Mouse (Mus musculus) limb, embryonic 15.5 days (tissue): ENCODE measurements around the gene Morn4. TPM values are rescaled to one million over a fixed set of nuclear protein-coding genes. Genes with fewer than 3 reads are reported as not detected.

Experiments
- ATAC-seq: fragments of 200-750 bp; cut with Nextera tagmentation; 2 replicates; pipeline ENCODE4 v1.8.0; 2017; ENCODE audit warnings: low read depth, moderate TSS enrichment; ENCODE audit not compliant: insufficient number of reproducible peaks, low FRiP score, low TSS enrichment
- H3K27ac ChIP-seq: fragments of 300-500 bp; sonication (generic); 2 replicates; pipeline ENCODE4 v1.5.1; 2015; ENCODE audit warnings: moderate library complexity, mild to moderate bottlenecking, inconsistent platforms
- H3K27me3 ChIP-seq: fragments of 300-500 bp; sonication (generic); 2 replicates; pipeline ENCODE4 v1.6.1; 2015; ENCODE audit warnings: inconsistent platforms
- H3K36me3 ChIP-seq: fragments of 300-500 bp; sonication (generic); 2 replicates; pipeline ENCODE4 v1.6.1; 2015; ENCODE audit warnings: inconsistent platforms
- H3K4me1 ChIP-seq: fragments of 300-500 bp; sonication (generic); 2 replicates; pipeline ENCODE4 v1.6.1; 2015; ENCODE audit warnings: inconsistent platforms
- H3K4me2 ChIP-seq: fragments of 300-500 bp; sonication (generic); 2 replicates; pipeline ENCODE4 v1.6.1; 2015; ENCODE audit warnings: mild to moderate bottlenecking, inconsistent platforms
- H3K4me3 ChIP-seq: fragments of 300-500 bp; sonication (generic); 2 replicates; pipeline ENCODE4 v1.5.1; 2015; ENCODE audit warnings: mild to moderate bottlenecking, inconsistent platforms
- H3K9ac ChIP-seq: fragments of 300-500 bp; sonication (generic); 2 replicates; pipeline ENCODE4 v1.6.1; 2015; ENCODE audit warnings: inconsistent platforms
- H3K9me3 ChIP-seq: fragments of 300-500 bp; sonication (generic); 2 replicates; pipeline ENCODE4 v1.6.1; 2016; ENCODE audit warnings: inconsistent platforms
- WGBS: fragments of 180-500 bp; shearing (Covaris S2); methylation state at CpG from one replicate; pipeline ENCODE4 v1.1.7; 2015; 5-methylcytosine and 5-hydroxymethylcytosine counted together
- polyA plus RNA-seq: library from polyadenylated mRNA; unstranded; fragments of >200 nt; fragmentation: Nextera tagmentation; extraction: Ambion mirVana; gene quantifications from 2 replicates; pipeline ENCODE4 v1.2.1, GENCODE M21; 2015

Gene Morn4
- polyA plus RNA-seq, 1 experiment from 2014 or later = 17.9 TPM

DNA sequence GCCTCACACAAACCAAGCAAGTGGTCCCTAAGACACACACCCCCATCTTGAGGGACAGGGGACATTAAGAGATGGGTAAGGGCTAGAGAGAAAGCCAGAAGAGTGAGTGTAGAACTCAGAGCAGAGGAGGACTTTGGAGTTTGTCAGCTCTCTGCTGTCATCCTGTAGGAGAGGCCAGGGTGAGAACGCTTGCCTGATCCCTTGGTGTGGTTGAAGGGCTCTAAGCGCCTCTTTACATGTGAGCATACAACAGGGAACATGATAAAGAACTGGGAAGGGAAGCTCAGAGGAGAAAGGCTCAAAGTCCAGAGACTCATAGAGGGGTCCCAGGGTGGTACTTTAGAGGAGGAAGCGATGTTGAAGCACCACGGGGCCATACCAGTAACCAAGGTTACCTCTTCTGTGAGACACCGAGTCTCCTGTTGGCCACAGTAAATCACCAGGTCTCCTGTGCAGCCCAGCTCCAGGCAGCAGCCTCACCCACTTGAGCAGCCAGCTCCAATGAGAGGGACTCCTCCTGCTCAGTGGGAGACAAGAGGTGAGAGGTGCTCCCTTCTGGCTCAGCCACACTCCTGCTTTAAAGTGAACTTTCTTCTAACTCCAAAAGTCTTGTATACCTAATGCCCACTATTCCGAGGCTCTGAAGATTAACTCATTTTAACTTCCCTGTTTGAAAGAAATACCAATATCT, 29.3 kb downstream of the Morn4 start:
- Histone ChIP-seq H3K27ac (no peak overlapping the region), H3K9ac (no peak overlapping the region), H3K4me2 (no peak overlapping the region), H3K36me3 (no peaks in the 10 kb centered on the region), H3K27me3 (no peaks in the 10 kb centered on the region), H3K4me3 (no peak overlapping the region), H3K9me3 (no peaks in the 10 kb centered on the region), H3K4me1 (0 out of 2 replicates have a peak, but pooled peaks cover 4% of the 10 kb centered on the region)
- 86% methylated on average over 6 of the region's 6 CpGs for WGBS
- ATAC-seq = no peak

DNA sequence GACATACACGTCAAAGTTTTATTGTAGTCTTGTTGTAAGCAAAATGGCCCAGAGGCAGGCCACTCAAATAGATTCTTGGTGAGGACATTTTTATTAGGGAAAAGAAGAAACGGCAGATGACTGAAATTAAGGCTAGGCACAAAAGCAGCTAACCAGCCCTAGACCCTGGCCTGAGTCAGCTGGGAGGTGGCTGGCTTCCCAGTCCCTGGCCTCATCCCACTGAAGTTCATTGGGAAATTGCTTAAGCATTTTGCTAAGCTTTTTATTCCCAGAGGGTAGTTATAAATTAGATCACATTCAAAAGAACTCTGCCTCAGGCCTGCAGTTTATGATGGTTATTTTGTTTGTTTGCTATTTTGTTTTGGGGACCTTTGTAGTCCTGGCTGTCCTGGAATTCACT, 30.3 kb downstream of the Morn4 start:
- WGBS = 45% methylated on average over 2 of the region's 2 CpGs

DNA sequence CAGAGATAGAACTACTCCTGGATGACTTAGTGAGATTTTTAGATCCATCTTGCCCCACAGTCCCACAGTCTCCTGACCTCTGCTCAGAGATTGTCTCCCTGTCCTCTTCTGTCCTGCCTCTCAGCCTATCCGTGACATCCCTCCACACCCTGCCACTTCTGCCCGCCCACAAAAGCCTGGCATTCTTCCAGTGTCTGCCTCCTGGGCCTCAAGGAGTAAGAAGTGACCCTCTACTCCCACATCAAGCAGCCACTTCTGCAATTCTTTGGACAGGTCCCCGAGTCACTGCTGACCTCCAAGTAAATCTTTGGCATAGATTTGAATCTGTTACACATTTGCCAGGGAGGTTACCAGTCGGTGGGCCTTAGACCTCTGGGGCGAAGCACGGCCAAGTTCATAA, 31.9 kb downstream of the Morn4 start:
- Histone ChIP-seq H3K27ac (no peak overlapping the region), H3K9me3 (no peaks in the 10 kb centered on the region), H3K4me2 (no peak overlapping the region), H3K27me3 (no peaks in the 10 kb centered on the region), H3K36me3 (no peaks in the 10 kb centered on the region), H3K9ac (no peak overlapping the region), H3K4me1 (0 out of 2 replicates have a peak, but pooled peaks cover 4% of the 10 kb centered on the region), H3K4me3 (no peak overlapping the region)
- WGBS = 71% methylated on average over 6 of the region's 6 CpGs
- ATAC-seq = no peak

More for the DNA sequence above, 30.3 kb downstream of the Morn4 start:
- ATAC-seq = no peak
- no peaks in the 10 kb centered on the region for H3K36me3 ChIP-seq
- no peaks in the 10 kb centered on the region for H3K27me3 ChIP-seq
- H3K27ac ChIP-seq = no peak overlapping the region
- H3K4me1 ChIP-seq = 0 out of 2 replicates have a peak, but pooled peaks cover 4% of the 10 kb centered on the region
- H3K4me2 ChIP-seq = no peak overlapping the region
- H3K4me3 ChIP-seq = no peak overlapping the region
- no peaks in the 10 kb centered on the region for H3K9me3 ChIP-seq
- H3K9ac ChIP-seq = no peak overlapping the region

DNA sequence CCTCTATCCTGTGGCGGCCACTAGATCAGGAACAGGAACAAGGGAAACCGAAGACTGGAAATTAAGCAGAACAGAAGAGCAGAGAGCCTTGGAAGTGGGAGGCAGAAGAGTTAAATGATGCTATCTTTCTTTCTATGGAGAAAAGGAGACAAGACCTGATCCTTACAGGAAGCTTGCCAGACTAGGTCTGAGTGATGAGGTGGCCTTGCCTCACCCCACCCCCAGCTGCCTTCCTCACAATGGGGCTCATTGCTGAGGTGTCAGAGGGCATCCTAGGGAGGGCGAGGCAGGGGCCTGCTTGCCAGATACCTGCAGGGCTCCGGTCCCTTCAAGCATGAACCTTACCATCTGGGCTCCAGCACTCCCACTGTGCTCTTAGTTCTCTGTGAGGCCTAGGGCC, 34.2 kb downstream of the Morn4 start, which contains the start of gene 4933411K16Rik:
Gene 4933411K16Rik, plus strand, starts transcription at position 301 of the 400 bp plus-strand sequence.
- Histone ChIP-seq H3K4me2 (no peak within 1 kb of the TSS), H3K36me3 (no peaks in the 10 kb centered on the region), H3K4me1 (0 out of 2 replicates have a peak, but pooled peaks cover 4% of the 10 kb centered on the region), H3K9me3 (no peaks in the 10 kb centered on the region), H3K4me3 (no peak within 1 kb of the TSS), H3K9ac (no peak within 1 kb of the TSS), H3K27ac (no peak within 1 kb of the TSS), H3K27me3 (no peaks in the 10 kb centered on the region)
- WGBS = 81% methylated on average over 4 of the region's 4 CpGs
- ATAC-seq = no peak

DNA sequence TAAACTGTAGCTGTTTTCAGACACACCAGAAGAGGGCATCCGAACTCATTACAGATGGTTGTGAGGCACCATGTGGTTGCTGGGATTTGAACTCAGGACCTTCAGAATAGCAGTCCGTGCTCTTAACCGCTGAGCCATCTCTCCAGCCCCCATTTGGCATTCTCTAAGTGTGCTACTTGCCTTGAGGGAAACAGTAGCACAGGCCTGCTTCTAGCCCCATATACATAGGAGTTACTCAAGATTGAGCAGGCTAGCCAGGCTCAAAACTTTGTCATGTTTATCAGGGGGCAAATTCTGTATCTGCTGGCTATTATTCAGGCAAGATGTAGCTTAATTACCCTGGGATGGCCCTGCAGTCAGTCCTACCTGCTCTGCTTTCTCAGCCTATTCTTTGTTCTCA, 34.8 kb downstream of the Morn4 start:
- Histone ChIP-seq H3K27ac (no peak overlapping the region), H3K36me3 (no peaks in the 10 kb centered on the region), H3K27me3 (no peaks in the 10 kb centered on the region), H3K9ac (no peak overlapping the region), H3K4me2 (no peak overlapping the region), H3K4me1 (0 out of 2 replicates have a peak, but pooled peaks cover 4% of the 10 kb centered on the region), H3K9me3 (no peaks in the 10 kb centered on the region), H3K4me3 (no peak overlapping the region)
- 83% methylated on average over 3 of the region's 3 CpGs for WGBS
- ATAC-seq = no peak

DNA sequence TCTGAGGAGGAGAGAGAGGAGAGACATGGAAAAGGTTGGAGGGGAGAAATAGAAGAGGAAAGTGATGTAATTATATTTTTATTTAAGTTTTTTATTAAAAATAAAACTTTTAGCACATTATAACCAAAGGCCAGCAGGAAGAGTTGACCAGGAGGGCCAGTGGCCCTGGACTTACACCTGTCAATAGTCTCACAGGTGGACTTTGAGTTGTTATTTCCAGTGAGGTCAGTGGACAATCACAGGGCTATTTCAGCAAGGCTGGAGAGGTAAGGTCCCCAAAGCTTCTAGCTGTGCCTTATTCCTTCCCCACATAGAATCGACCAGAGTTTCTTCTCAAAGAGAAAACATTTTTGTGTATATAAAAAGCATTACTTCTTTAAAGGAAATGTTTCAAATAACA, 35.9 kb downstream of the Morn4 start:
- H3K4me1 ChIP-seq = peaks cover 13% of the 10 kb centered on the region
- WGBS = 82% methylated on average over 1 of the region's 1 CpGs

DNA sequence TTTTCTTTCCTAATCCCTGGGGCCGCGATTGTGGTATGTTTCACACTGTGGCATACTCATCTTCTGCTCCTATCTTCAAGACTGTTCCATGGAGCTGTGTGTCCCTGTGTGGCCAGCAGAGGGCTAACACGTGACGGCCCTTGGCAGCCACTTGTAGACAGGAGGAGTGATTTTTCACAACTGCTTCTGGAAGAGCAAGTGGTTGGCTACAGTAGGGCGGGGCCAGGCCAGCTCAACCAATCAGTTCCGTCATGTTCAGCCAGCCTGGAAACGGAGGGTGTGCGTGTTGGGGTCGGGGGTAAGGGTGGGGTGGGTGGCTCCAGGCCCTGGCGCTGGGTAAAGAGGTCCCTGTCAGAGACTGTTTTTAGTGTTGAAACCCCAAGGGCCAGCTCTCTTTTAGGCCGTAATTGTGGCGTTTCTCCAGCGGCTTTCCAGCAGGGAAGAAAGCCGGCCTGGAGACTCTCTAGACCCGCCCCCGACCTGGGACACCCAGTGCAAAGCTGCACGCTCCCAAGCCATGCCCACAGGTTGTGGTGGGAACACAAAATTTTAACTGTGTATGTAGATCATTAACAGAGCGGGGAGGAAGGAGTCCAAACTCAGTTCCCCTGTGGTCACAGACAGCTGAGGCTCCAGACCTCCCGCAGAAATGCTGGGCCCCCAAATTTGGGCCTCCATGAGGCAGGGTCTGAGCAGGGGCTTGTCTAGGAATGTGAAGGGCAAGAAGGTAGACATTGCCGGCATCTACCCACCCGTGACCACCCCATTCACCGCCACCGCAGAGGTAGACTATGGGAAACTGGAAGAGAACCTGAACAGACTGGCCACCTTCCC, 40.7 kb downstream of the Morn4 start, which contains the start of gene Hoga1:
Gene Hoga1, plus strand, starts transcription at position 342 of the 834 bp plus-strand sequence.
- peaks cover 12% of the 10 kb centered on the region for H3K4me1 ChIP-seq
- peak within 1 kb of the TSS; percentile 38 for H3K4me3 ChIP-seq
- H3K27me3 ChIP-seq = 0 out of 2 replicates have a peak, but pooled peaks cover under 1% of the 10 kb centered on the region
- ATAC-seq = peak; percentile 78
- H3K36me3 ChIP-seq = no peaks in the 10 kb centered on the region
- H3K9me3 ChIP-seq = no peaks in the 10 kb centered on the region
- no peak within 1 kb of the TSS for H3K9ac ChIP-seq
- 20% methylated on average over 23 of the region's 23 CpGs for WGBS
- H3K27ac ChIP-seq = no peak within 1 kb of the TSS
- H3K4me2 ChIP-seq = peak within 1 kb of the TSS; percentile 52

More for the DNA sequence above, 35.9 kb downstream of the Morn4 start:
- Histone ChIP-seq H3K9me3 (no peaks in the 10 kb centered on the region), H3K36me3 (no peaks in the 10 kb centered on the region), H3K27me3 (no peaks in the 10 kb centered on the region), H3K9ac (no peak overlapping the region), H3K27ac (no peak overlapping the region), H3K4me2 (no peak overlapping the region), H3K4me3 (no peak overlapping the region)
- ATAC-seq = no peak

DNA sequence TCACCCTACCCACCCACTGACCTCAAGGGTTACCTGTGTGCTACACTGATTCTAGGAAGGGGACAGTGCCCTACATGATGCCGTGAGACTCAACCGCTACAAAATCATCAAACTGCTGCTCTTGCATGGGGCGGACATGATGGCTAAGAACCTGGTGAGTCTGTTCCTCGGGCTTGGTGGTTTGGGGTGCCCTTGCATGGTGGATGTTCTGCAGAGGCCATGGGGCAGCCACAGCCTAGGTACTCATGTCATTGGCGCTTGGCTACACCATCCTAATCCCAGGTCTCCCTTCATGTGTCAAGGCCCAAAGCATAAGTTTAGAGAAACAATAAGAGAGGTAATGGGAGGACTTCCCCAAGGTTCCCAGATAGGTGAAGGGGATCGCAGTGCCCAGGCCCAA, 42.2 kb downstream of the Morn4 start:
- no peak for ATAC-seq
- Histone ChIP-seq H3K36me3 (no peaks in the 10 kb centered on the region), H3K4me2 (no peak overlapping the region), H3K4me3 (no peak overlapping the region), H3K4me1 (peaks cover 12% of the 10 kb centered on the region), H3K27ac (no peak overlapping the region), H3K9ac (no peak overlapping the region), H3K27me3 (0 out of 2 replicates have a peak, but pooled peaks cover 7% of the 10 kb centered on the region), H3K9me3 (no peaks in the 10 kb centered on the region)
- WGBS = 95% methylated on average over 6 of the region's 6 CpGs

DNA sequence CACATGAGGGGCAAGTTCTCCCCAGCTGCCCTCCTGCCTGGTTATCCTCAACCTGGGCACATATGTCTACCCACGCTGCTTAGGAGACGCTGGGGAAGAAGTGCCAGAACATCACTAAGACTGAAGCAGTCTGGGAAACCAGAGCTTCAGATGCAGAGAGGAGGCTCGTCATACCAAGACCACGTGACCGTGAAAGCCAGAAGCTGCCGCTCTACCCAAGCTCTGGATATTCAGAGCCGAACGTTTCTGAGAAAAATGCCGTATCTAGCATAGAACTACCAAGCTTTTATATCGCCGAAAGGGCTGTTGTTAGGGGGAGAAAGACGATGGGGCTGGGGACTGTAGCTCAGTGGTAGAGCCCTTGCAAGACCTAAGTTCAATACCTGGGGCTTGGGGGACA, 47.8 kb downstream of the Morn4 start:
- Histone ChIP-seq H3K4me3 (no peak overlapping the region), H3K36me3 (peaks cover 10% of the 10 kb centered on the region), H3K27me3 (0 out of 2 replicates have a peak, but pooled peaks cover 7% of the 10 kb centered on the region), H3K27ac (no peak overlapping the region), H3K4me2 (no peak overlapping the region), H3K9ac (no peak overlapping the region), H3K4me1 (peaks cover 25% of the 10 kb centered on the region), H3K9me3 (no peaks in the 10 kb centered on the region)
- WGBS = 88% methylated on average over 12 of the region's 12 CpGs
- no peak for ATAC-seq

DNA sequence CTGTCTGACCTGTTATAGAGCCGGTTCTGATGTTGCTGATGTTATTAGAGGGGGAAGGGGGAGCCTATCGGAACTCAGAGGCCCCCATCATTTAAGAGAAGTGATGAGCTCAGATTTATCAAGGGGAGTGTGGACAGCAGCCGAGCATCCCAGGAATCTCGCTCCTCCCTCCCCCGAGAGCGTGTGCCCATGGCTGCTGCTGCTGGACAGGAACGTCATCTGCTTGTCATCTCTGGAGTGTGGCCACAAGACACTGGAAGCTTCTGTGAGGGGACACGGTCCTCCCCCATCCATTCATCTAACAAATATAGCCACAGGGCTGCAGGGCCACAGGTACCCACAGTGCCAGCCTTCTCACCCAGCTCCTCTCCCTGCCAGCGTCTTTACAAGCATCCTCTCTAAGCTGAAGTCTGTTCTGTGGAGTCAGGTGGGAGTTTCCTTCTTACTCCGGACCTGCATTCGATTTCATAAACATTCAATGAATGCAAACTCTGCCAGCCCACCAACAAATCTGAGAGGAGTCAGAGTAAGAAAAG, 48.9 kb downstream of the Morn4 start:
- peaks cover 25% of the 10 kb centered on the region for H3K4me1 ChIP-seq
- H3K4me3 ChIP-seq = no peak overlapping the region
- no peak overlapping the region for H3K9ac ChIP-seq
- H3K27ac ChIP-seq = no peak overlapping the region
- no peaks in the 10 kb centered on the region for H3K9me3 ChIP-seq
- ATAC-seq = no peak
- no peak overlapping the region for H3K4me2 ChIP-seq
- H3K27me3 ChIP-seq = 0 out of 2 replicates have a peak, but pooled peaks cover 7% of the 10 kb centered on the region
- 65% methylated on average over 11 of the region's 11 CpGs for WGBS
- H3K36me3 ChIP-seq = peaks cover 12% of the 10 kb centered on the region

DNA sequence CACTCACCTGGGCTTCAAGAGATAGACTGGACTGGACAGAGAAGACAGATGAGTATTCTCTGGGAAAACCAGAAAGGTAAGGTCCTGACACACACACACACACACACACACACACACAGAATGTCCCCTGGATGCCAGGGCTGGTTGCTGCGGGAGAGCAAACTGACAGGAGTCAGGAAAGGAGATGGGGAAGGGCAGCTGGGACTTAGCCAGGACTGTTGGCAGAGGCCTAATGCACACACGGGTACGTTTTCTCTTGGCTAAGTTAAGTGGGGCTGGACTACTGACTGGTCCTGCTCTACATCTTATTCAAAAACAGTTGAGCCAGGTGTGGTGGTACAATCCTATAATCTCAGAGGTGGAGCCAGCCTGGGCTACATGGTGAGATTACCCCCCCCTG, 49.8 kb downstream of the Morn4 start:
- Histone ChIP-seq H3K36me3 (peaks cover 14% of the 10 kb centered on the region), H3K9me3 (no peaks in the 10 kb centered on the region), H3K4me3 (no peak overlapping the region), H3K27me3 (0 out of 2 replicates have a peak, but pooled peaks cover 7% of the 10 kb centered on the region), H3K4me2 (no peak overlapping the region), H3K9ac (no peak overlapping the region), H3K4me1 (peaks cover 25% of the 10 kb centered on the region), H3K27ac (no peak overlapping the region)
- no peak for ATAC-seq
- WGBS = 60% methylated on average over 3 of the region's 3 CpGs
